Mouse (Mus musculus) forebrain, embryonic 14.5 days (tissue): ENCODE measurements around the gene B4galnt3. TPM values are rescaled to one million over a fixed set of nuclear protein-coding genes. Genes with fewer than 3 reads are reported as not detected.

ENCODE experiments used
- ATAC-seq: fragments of 200-750 bp; cut with Nextera tagmentation; 2 replicates; pipeline ENCODE4 v1.8.0; 2017; ENCODE audit warnings: mild to moderate bottlenecking, moderate library complexity
- DNase-seq: peaks from one replicate; pipeline ENCODE4 v3.0.0-alpha.2; 2015; ENCODE audit warnings: low spot score
- H3K27ac ChIP-seq: fragments of 300-500 bp; sonication (generic); 2 replicates; pipeline ENCODE4 v1.5.1; 2014; ENCODE audit warnings: low read depth, mild to moderate bottlenecking, control low read depth, low read length, moderate library complexity
- H3K27me3 ChIP-seq: fragments of 300-500 bp; sonication (generic); replicated peaks from 2 replicates; pipeline ENCODE4 v1.6.1; 2014; ENCODE audit warnings: low read length, control low read depth, mixed read lengths; ENCODE audit not compliant: control insufficient read depth, insufficient read depth
- H3K36me3 ChIP-seq: fragments of 300-500 bp; sonication (generic); 2 replicates; pipeline ENCODE4 v1.6.1; 2014; ENCODE audit warnings: low read length, control low read depth; ENCODE audit not compliant: control insufficient read depth, insufficient read depth
- H3K4me1 ChIP-seq: fragments of 300-500 bp; sonication (generic); 2 replicates; pipeline ENCODE4 v1.6.1; 2014; ENCODE audit warnings: antibody characterized with exemption, low read length, control low read depth; ENCODE audit not compliant: control insufficient read depth, insufficient read depth
- H3K4me2 ChIP-seq: fragments of 300-500 bp; sonication (generic); 2 replicates; pipeline ENCODE4 v1.6.1; 2014; ENCODE audit warnings: mild to moderate bottlenecking, control low read depth, low read length
- H3K4me3 ChIP-seq: fragments of 300-500 bp; sonication (generic); 2 replicates; pipeline ENCODE4 v1.5.1; 2014; ENCODE audit warnings: low read depth, low read length, control low read depth
- H3K9ac ChIP-seq: fragments of 300-500 bp; sonication (generic); 2 replicates; pipeline ENCODE4 v1.6.1; 2014; ENCODE audit warnings: mild to moderate bottlenecking, low read length, control low read depth, moderate library complexity
- H3K9me3 ChIP-seq: fragments of 300-500 bp; sonication (generic); replicated peaks from 2 replicates; pipeline ENCODE4 v1.6.1; 2016; ENCODE audit warnings: low read length, control low read depth, mixed read lengths; ENCODE audit not compliant: control insufficient read depth
- WGBS: fragments of 180-500 bp; shearing (Covaris S2); extraction: QIAGEN DNeasy Blood & Tissue Kit; methylation state at CpG from one replicate; pipeline ENCODE4 v1.1.7; 2014; 5-methylcytosine and 5-hydroxymethylcytosine counted together
- polyA plus RNA-seq: library from polyadenylated mRNA; unstranded; fragments of >200 nt; fragmentation: Nextera tagmentation; extraction: Ambion mirVana; gene quantifications from 2 replicates; pipeline ENCODE4 v1.2.1, GENCODE M21; 2014

The B4galnt3 gene
- polyA plus RNA-seq, 1 experiment from 2014 or later: not detected

DNA sequence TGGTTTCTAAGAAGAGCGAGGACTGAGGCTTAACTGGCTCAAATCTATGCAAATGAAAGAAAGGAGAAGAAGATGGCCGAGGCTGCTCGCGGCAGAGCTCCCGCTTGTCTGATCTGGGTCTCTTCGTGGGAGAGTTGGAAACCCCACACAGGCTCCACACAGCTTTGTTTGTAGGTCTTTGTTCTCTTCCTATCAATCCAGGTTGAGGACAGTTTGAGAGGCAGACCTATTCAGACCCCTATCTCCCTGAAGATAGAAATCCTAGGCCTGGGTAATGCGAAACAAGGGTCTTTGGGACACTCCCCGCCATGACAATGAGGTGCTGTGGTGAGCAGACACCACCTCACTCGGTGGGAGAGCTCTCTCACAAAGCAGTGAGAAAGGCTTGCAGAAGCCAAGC lies 34.9 kb downstream of the B4galnt3 start:
- H3K9me3 ChIP-seq: no peaks in the 10 kb centered on the region
- DNase-seq: no peak
- 33% methylated on average over 9 of the region's 9 CpGs for WGBS
- ATAC-seq: no peak
- H3K4me3 ChIP-seq: no peak overlapping the region
- no peak overlapping the region for H3K27ac ChIP-seq
- H3K27me3 ChIP-seq: no peaks in the 10 kb centered on the region
- H3K9ac ChIP-seq: no peak overlapping the region
- no peak overlapping the region for H3K4me2 ChIP-seq
- no peaks in the 10 kb centered on the region for H3K4me1 ChIP-seq
- H3K36me3 ChIP-seq: no peaks in the 10 kb centered on the region

DNA sequence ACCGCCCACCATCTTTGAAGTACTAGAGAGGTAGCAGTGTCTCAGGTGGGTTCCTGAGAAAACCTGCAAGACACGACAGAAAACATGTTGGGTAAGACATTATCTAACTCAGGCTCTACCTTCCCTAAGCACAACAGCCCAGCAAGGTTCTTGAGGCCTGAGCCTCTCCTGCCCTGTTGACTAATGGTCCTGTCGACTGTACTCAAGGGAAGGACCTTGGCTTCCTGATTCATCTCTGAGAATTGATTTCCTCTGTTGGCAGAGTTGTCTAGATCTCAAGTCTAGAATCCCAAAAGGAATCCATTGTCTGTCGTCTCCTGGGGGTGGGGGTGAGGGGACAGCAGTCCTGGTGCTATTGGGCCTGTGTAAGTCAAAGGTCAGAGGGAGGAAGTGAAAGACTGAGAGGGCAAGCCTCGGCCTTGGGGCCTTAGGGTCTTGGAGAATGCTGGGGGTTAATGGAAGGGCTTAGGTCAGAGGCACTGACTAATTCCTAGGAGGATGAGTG lies 37.9 kb downstream of the B4galnt3 start:
- no peaks in the 10 kb centered on the region for H3K36me3 ChIP-seq
- no peak overlapping the region for H3K27ac ChIP-seq
- H3K4me3 ChIP-seq: no peak overlapping the region
- H3K27me3 ChIP-seq: no peaks in the 10 kb centered on the region
- H3K9me3 ChIP-seq: no peaks in the 10 kb centered on the region
- 76% methylated on average over 5 of the region's 5 CpGs for WGBS
- ATAC-seq (no peak), DNase-seq (no peak)
- no peaks in the 10 kb centered on the region for H3K4me1 ChIP-seq
- H3K4me2 ChIP-seq: no peak overlapping the region
- no peak overlapping the region for H3K9ac ChIP-seq

DNA sequence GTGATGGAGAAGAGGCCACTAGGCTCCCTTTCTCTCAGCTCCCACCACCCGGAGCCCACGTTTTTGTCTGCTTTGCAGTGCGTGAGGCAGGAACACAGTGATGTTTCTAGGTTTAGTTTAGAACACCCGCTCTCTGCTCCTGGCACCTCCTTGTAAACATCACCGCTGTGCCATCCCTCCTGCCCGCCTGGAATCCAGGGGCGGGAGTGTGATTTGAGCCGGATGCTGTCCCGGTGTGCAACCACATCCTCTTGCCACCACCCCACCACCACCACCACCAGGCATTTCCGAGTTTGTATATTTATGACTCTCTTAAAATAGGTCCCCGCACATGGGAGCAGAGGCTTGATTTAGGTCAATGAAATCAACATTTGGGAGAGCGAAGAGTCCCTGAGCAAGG lies 38.7 kb downstream of the B4galnt3 start:
- WGBS: 90% methylated on average over 12 of the region's 12 CpGs
- ATAC-seq: no peak
- Histone ChIP-seq H3K4me3 (no peak overlapping the region), H3K27me3 (no peaks in the 10 kb centered on the region), H3K9me3 (no peaks in the 10 kb centered on the region), H3K27ac (no peak overlapping the region), H3K36me3 (no peaks in the 10 kb centered on the region), H3K9ac (no peak overlapping the region), H3K4me2 (no peak overlapping the region), H3K4me1 (no peaks in the 10 kb centered on the region)
- DNase-seq: no peak

DNA sequence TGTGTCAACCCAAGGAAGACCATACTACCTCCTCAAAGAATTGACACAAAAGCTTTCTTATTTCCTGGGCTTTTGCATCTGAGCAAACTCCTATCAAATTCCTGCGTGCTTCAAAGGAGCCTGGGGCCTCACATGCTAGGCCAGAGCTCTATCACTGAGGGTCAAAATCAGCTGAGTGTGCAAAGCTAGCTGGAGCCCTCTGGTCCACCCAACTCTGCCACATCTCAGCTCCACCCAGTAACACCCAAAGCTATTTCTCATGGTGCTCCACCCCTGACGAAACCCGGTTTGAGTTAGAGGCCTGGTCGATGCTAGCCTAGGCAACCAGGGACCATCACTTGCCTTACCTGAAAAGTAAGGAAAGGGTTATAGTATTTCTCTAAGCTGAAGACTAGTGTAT lies 39.2 kb downstream of the B4galnt3 start:
- WGBS: 74% methylated on average over 4 of the region's 4 CpGs
- Histone ChIP-seq H3K36me3 (no peaks in the 10 kb centered on the region), H3K27ac (no peak overlapping the region), H3K9me3 (no peaks in the 10 kb centered on the region), H3K4me2 (no peak overlapping the region), H3K27me3 (no peaks in the 10 kb centered on the region), H3K4me3 (no peak overlapping the region), H3K9ac (no peak overlapping the region), H3K4me1 (no peaks in the 10 kb centered on the region)
- no peak for ATAC-seq
- DNase-seq: no peak

DNA sequence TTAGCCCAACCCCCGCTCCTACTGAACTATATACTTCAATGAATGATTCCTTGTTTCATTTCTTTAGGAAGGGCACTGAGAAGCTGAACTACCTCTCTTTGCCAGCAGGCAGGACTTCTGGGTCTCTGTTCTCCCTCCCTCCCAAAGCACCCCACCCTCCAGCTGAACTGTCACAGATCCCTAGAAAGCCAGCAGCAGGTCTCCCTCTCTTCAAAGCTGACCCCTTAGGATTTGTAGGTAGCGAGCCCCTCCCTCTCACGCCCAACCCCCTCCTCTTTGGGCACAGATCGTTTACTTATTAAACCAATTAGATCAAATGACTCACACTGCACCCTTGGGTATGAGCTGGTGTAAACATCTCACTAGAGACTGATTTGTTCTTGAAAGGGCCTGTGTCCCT lies 39.7 kb downstream of the B4galnt3 start:
- Histone ChIP-seq H3K9me3 (no peaks in the 10 kb centered on the region), H3K4me3 (no peak overlapping the region), H3K4me2 (no peak overlapping the region), H3K27me3 (no peaks in the 10 kb centered on the region), H3K9ac (no peak overlapping the region), H3K4me1 (no peaks in the 10 kb centered on the region), H3K27ac (no peak overlapping the region), H3K36me3 (no peaks in the 10 kb centered on the region)
- WGBS: 52% methylated on average over 4 of the region's 4 CpGs
- DNase-seq (no peak), ATAC-seq (no peak)

DNA sequence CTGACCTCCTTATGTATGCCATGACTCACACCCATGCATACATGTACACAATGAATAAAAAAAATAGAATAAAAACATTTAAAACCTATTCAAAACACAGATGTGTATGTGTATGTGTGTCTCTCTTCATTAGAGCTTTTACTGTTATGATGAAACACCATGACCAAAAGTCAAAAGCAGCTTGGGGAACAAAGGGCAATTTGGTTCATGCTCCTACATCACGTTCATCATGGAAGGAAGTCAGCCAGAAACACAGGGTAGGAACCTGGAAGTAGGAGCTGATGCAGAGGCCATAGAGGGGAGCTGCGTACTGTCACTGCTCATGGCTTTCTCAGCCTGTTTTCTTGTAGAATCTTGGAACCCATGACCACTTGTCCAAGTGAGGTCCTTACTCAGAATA lies 41.6 kb downstream of the B4galnt3 start:
- DNase-seq (no peak), ATAC-seq (no peak)
- Histone ChIP-seq H3K9me3 (no peaks in the 10 kb centered on the region), H3K36me3 (no peaks in the 10 kb centered on the region), H3K9ac (no peak overlapping the region), H3K27me3 (no peaks in the 10 kb centered on the region), H3K4me2 (no peak overlapping the region), H3K4me3 (no peak overlapping the region), H3K27ac (no peak overlapping the region), H3K4me1 (no peaks in the 10 kb centered on the region)
- WGBS: 88% methylated on average over 2 of the region's 2 CpGs

DNA sequence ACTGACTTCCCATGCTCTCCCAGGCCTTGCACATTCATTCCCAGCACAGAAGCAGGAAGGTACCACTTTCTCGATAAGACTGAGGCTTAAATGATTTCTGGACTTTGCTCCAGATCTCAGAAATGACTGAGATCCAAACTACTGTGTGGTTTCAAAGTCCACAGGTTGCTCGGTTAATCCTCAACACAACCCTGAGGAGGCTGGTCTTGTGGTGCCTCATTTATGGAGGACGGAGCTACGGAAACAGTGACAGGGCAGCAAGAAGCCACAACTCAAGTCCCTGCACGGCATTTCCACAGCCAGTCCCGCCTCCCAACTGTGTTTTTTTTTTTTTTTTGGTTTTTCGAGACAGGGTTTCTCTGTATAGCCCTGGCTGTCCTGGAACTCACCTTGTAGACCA lies 43.3 kb downstream of the B4galnt3 start:
- H3K4me2 ChIP-seq: no peak overlapping the region
- H3K4me1 ChIP-seq: no peaks in the 10 kb centered on the region
- no peaks in the 10 kb centered on the region for H3K9me3 ChIP-seq
- H3K4me3 ChIP-seq: no peak overlapping the region
- 80% methylated on average over 7 of the region's 7 CpGs for WGBS
- H3K36me3 ChIP-seq: no peaks in the 10 kb centered on the region
- DNase-seq (no peak), ATAC-seq (no peak)
- no peak overlapping the region for H3K9ac ChIP-seq
- H3K27me3 ChIP-seq: no peaks in the 10 kb centered on the region
- H3K27ac ChIP-seq: no peak overlapping the region

DNA sequence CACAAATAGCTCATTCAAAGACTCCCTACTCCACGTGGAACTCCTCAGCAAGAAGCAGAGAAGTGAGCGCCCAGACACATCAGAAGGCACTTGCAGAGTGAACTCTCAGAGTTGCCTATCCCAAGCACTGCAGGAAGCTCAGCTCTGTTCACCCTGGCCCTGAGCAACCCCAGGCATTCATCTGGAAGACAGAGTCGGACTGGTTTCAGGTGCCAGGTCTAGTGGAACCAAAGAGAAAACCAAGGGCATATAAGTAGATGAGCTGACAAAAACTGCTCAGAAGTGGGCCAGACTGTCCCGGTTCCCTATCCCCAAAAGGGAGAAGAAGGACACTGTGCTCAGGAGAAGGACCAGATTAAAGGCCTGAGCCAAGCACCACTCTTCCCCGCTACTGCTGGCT lies 44.5 kb downstream of the B4galnt3 start:
- no peak for ATAC-seq
- WGBS: 77% methylated on average over 5 of the region's 5 CpGs
- no peak for DNase-seq
- Histone ChIP-seq H3K9ac (no peak overlapping the region), H3K4me3 (no peak overlapping the region), H3K27ac (no peak overlapping the region), H3K4me1 (no peaks in the 10 kb centered on the region), H3K9me3 (no peaks in the 10 kb centered on the region), H3K27me3 (no peaks in the 10 kb centered on the region), H3K36me3 (no peaks in the 10 kb centered on the region), H3K4me2 (no peak overlapping the region)

DNA sequence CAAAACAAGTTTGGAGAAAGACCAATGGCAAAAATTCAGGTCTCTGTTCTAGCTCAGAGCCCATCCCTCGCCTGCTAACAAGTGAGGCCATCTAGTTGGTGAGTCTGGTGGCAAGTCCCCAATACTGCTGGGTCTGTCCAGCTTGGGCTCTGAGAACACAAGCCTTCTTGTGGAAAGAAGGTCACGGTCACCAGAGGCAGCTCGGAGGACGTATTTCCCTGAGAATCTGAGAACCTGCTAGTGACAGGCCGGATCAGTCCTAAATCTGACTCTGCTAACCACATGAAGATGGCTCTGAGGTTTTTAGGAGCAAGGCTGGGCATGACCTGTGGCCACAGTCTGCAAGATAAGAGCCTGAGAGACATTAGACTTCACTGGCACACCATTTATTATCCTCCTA lies 47.7 kb downstream of the B4galnt3 start:
- H3K4me1 ChIP-seq: no peaks in the 10 kb centered on the region
- H3K27ac ChIP-seq: no peak overlapping the region
- no peak overlapping the region for H3K4me2 ChIP-seq
- H3K4me3 ChIP-seq: no peak overlapping the region
- DNase-seq (no peak), ATAC-seq (no peak)
- WGBS: 87% methylated on average over 5 of the region's 5 CpGs
- H3K27me3 ChIP-seq: no peaks in the 10 kb centered on the region
- no peaks in the 10 kb centered on the region for H3K9me3 ChIP-seq
- no peaks in the 10 kb centered on the region for H3K36me3 ChIP-seq
- no peak overlapping the region for H3K9ac ChIP-seq
